Mouse (Mus musculus): ENCODE results near the gene Isg20. TPM values are rescaled to one million over a fixed set of nuclear protein-coding genes. Genes with fewer than 3 reads are reported as not detected.

The Isg20 gene
- polyA plus RNA-seq, 1 experiment from 2014 or later: 0.40 TPM

- ATAC-seq (ENCODE audit: low FRiP score): peak; percentile 53
- 2% methylated on average over 6 of the region's 6 CpGs for WGBS
- peaks cover 64% of the 10 kb centered on the region for H3K4me1 ChIP-seq
- no peaks in the 10 kb centered on the region for H3K36me3 ChIP-seq
- peaks cover 26% of the 10 kb centered on the region for H3K27me3 ChIP-seq
- peak overlapping the region; percentile 66 for H3K4me2 ChIP-seq (replicated peaks)
- peak overlapping the region; percentile 58 for H3K4me3 ChIP-seq
- peak overlapping the region; percentile 83 for H3K27ac ChIP-seq
- no peaks in the 10 kb centered on the region for H3K9me3 ChIP-seq (replicated peaks)
- H3K9ac ChIP-seq: peak overlapping the region; percentile 51
Measured at GRCm38 (mm10) chr7:78884139-78884538, 29.1 kb upstream of the Isg20 start.

- Histone ChIP-seq H3K4me2 (replicated peaks) (peak overlapping the region; percentile 66), H3K4me1 (peaks cover 64% of the 10 kb centered on the region), H3K9me3 (replicated peaks) (no peaks in the 10 kb centered on the region), H3K27me3 (peaks cover 37% of the 10 kb centered on the region), H3K27ac (peak overlapping the region; percentile 80), H3K4me3 (0 out of 2 replicates have a peak overlapping the region, but pooled peaks have one; percentile 6), H3K9ac (peak overlapping the region; percentile 33; the same call in 1 of the 2 replicates), H3K36me3 (no peaks in the 10 kb centered on the region)
- no peak for ATAC-seq (ENCODE audit: low FRiP score)
- WGBS: 85% methylated on average over 5 of the region's 5 CpGs
Measured at GRCm38 (mm10) chr7:78885404-78885803, 27.8 kb upstream of the Isg20 start.

DNA sequence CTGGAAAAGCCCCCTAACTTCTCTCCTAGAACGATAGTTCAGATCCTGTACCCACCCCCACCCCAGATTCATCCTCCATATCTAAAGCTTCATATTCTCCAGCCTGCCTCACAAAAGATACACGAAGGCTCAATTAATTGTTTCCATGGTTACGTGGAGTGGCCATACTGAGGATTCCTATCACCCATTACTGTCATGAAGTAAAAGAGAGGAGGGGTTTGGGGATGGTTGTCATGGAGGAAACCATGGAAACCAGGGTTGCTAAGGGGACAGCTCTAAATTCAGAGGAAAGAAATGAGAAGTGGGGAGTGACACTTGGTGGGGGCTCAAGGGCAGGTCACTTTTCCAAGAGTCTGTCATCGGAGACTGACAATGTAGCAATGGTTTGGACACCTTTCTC is 26.7 kb upstream of the Isg20 start:
- no peaks in the 10 kb centered on the region for H3K36me3 ChIP-seq
- peak overlapping the region; percentile 66 for H3K4me2 ChIP-seq (replicated peaks)
- H3K27ac ChIP-seq: peak overlapping the region; percentile 80
- 37% methylated on average over 4 of the region's 4 CpGs for WGBS
- no peak for ATAC-seq (ENCODE audit: low FRiP score)
- no peaks in the 10 kb centered on the region for H3K9me3 ChIP-seq (replicated peaks)
- peaks cover 57% of the 10 kb centered on the region for H3K4me1 ChIP-seq
- H3K9ac ChIP-seq: peak overlapping the region; percentile 33; the same call in 1 of the 2 replicates
- H3K4me3 ChIP-seq: 0 out of 2 replicates have a peak overlapping the region, but pooled peaks have one; percentile 6
- H3K27me3 ChIP-seq: peaks cover 32% of the 10 kb centered on the region

GRCm38 (mm10) chr7:78887431-78887842 is 25.8 kb upstream of the Isg20 start:
- Histone ChIP-seq H3K27ac (peak overlapping the region; percentile 80), H3K9ac (no peak overlapping the region), H3K4me1 (peaks cover 52% of the 10 kb centered on the region), H3K4me2 (replicated peaks) (peak overlapping the region; percentile 66), H3K27me3 (peaks cover 28% of the 10 kb centered on the region), H3K36me3 (no peaks in the 10 kb centered on the region), H3K4me3 (no peak overlapping the region), H3K9me3 (replicated peaks) (no peaks in the 10 kb centered on the region)
- ATAC-seq (ENCODE audit: low FRiP score): peak; percentile 49
- WGBS: 35% methylated on average over 9 of the region's 9 CpGs

- H3K4me2 ChIP-seq (replicated peaks): no peak overlapping the region
- no peak for ATAC-seq (ENCODE audit: low FRiP score)
- peaks cover 20% of the 10 kb centered on the region for H3K27me3 ChIP-seq
- WGBS: 3% methylated on average over 16 of the region's 16 CpGs
- H3K9me3 ChIP-seq (replicated peaks): no peaks in the 10 kb centered on the region
- no peaks in the 10 kb centered on the region for H3K36me3 ChIP-seq
- no peak overlapping the region for H3K4me3 ChIP-seq
- H3K4me1 ChIP-seq: peaks cover 30% of the 10 kb centered on the region
- H3K9ac ChIP-seq: no peak overlapping the region
- no peak overlapping the region for H3K27ac ChIP-seq
Measured at GRCm38 (mm10) chr7:78890641-78891040, 22.6 kb upstream of the Isg20 start.

- no peak overlapping the region for H3K9ac ChIP-seq
- no peaks in the 10 kb centered on the region for H3K36me3 ChIP-seq
- H3K27me3 ChIP-seq: peaks cover 16% of the 10 kb centered on the region
- H3K4me2 ChIP-seq (replicated peaks): no peak overlapping the region
- 87% methylated on average over 10 of the region's 10 CpGs for WGBS
- H3K4me1 ChIP-seq: peaks cover 17% of the 10 kb centered on the region
- H3K27ac ChIP-seq: no peak overlapping the region
- ATAC-seq (ENCODE audit: low FRiP score): no peak
- no peak overlapping the region for H3K4me3 ChIP-seq
- H3K9me3 ChIP-seq (replicated peaks): no peaks in the 10 kb centered on the region
Measured at GRCm38 (mm10) chr7:78893917-78894316, 19.3 kb upstream of the Isg20 start.

DNA sequence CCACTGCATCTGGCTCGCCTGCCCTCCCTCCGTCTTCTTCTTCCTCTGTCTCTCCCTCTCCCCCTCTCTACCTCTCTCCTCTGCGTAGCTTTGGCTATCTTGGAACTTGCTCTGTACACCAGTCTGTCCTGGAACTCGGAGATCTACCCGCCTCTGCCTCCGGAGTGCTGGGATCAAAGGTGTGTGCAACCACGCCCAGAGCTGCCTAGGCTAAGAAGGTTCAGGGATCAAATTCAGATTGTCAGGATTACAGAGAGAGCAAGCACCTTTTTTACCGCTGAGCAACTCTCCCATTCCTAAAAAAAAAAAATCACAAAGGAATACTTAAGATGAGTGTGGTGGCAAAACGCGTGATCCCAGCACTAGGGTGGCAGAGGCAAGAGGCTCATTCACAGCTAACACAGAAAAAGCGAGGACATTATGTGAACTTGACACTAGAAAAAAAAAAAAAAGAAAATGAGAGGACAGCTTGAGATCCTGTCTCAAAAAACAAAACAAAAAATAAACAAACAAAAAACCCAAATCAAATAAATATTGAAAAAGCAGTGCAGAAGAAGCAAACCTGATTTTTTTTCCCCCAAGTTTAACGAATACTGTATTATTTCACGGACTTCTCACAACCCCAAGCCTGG is 18.1 kb upstream of the Isg20 start:
- no peaks in the 10 kb centered on the region for H3K9me3 ChIP-seq (replicated peaks)
- H3K27ac ChIP-seq: no peak overlapping the region
- 56% methylated on average over 13 of the region's 13 CpGs for WGBS
- H3K4me3 ChIP-seq: peak overlapping the region; percentile 90
- no peak for ATAC-seq (ENCODE audit: low FRiP score)
- H3K4me2 ChIP-seq (replicated peaks): peak overlapping the region; percentile 92
- H3K36me3 ChIP-seq: no peaks in the 10 kb centered on the region
- H3K4me1 ChIP-seq: peaks cover 17% of the 10 kb centered on the region
- peak overlapping the region; percentile 51; the same call in 1 of the 2 replicates for H3K9ac ChIP-seq
- peaks cover 4% of the 10 kb centered on the region; the same call in 1 of the 2 replicates for H3K27me3 ChIP-seq

GRCm38 (mm10) chr7:78895653-78896333 is 17.4 kb upstream of the Isg20 start, which contains the start of gene Aen:
Aen (plus strand) TSS chr7:78895854.
- H3K27me3 ChIP-seq: peaks cover 3% of the 10 kb centered on the region; the same call in 1 of the 2 replicates
- peak within 1 kb of the TSS; percentile 92 for H3K4me2 ChIP-seq (replicated peaks)
- peak within 1 kb of the TSS; percentile 72 for H3K9ac ChIP-seq
- under 1% methylated on average over 50 of the region's 53 CpGs for WGBS
- H3K4me1 ChIP-seq: peaks cover 17% of the 10 kb centered on the region
- ATAC-seq (ENCODE audit: low FRiP score): peak; percentile 98
- H3K36me3 ChIP-seq: no peaks in the 10 kb centered on the region
- H3K4me3 ChIP-seq: peak within 1 kb of the TSS; percentile 90
- no peaks in the 10 kb centered on the region for H3K9me3 ChIP-seq (replicated peaks)
- H3K27ac ChIP-seq: no peak within 1 kb of the TSS

DNA sequence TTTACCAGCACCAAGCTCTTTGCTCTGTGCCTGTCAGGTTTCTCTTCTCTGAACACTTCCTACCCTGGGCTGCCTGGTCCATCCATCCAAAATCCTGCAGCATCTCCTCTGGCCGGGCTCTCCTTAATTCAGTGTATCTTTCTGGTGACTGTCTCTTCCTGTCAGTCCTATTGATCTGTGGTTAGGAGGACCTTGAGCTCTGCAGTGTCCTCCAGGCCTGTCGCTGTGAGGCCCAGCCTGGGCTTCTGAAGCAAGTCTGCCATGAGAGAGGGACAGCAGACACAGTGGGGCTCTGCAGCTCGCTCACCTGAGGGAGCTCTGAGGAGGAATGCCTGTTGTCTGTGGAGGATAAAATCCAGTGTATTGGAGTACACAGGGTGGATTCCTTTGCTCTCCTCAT is 15.7 kb upstream of the Isg20 start:
- ATAC-seq (ENCODE audit: low FRiP score): no peak
- Histone ChIP-seq H3K4me2 (replicated peaks) (0 out of 2 replicates have a peak overlapping the region, but pooled peaks have one; percentile 4), H3K9me3 (replicated peaks) (no peaks in the 10 kb centered on the region), H3K4me3 (no peak overlapping the region), H3K36me3 (peaks cover 7% of the 10 kb centered on the region), H3K9ac (no peak overlapping the region; the same call in 1 of the 2 replicates), H3K27me3 (peaks cover 3% of the 10 kb centered on the region; the same call in 1 of the 2 replicates), H3K27ac (no peak overlapping the region), H3K4me1 (peaks cover 17% of the 10 kb centered on the region)
- 91% methylated on average over 3 of the region's 3 CpGs for WGBS

DNA sequence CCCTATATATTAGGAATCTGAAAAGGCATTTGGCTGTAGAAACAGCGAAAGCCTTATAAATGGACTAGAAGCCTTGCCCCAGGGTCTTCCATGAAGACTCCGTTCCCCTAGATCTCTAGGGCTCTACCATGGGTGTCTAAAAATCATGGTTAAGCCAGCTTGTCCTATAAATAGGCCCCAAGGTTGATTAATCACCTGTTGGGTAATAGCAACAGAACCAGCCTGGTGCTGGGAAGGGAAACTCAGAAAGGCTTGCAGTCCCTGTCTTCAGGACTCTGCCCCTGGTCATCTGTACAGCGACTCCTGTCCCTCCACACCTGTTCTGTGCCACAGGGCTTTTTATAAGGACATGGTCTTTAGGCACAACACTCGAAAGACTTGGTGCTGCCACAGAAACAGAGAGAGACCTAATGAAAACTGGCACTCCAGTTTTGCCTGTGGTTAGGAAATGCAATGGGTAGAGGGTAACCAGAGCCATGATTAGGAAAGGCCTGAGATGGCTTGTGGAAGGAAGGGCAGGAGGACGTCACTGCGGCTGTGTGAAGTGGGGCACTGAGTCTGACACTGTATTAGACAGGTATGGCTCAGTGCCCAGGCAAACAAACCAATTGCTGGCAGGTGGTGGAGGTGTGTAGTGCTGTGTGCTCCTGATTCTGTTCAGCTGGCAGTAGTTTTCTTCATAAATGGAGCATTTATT is 9.9 kb upstream of the Isg20 start:
- WGBS: 94% methylated on average over 6 of the region's 6 CpGs
- Histone ChIP-seq H3K4me2 (replicated peaks) (no peak overlapping the region), H3K27me3 (no peaks in the 10 kb centered on the region), H3K4me1 (no peaks in the 10 kb centered on the region), H3K36me3 (peaks cover 50% of the 10 kb centered on the region), H3K9ac (no peak overlapping the region), H3K9me3 (replicated peaks) (no peaks in the 10 kb centered on the region), H3K4me3 (no peak overlapping the region), H3K27ac (no peak overlapping the region)
- ATAC-seq (ENCODE audit: low FRiP score): no peak

DNA sequence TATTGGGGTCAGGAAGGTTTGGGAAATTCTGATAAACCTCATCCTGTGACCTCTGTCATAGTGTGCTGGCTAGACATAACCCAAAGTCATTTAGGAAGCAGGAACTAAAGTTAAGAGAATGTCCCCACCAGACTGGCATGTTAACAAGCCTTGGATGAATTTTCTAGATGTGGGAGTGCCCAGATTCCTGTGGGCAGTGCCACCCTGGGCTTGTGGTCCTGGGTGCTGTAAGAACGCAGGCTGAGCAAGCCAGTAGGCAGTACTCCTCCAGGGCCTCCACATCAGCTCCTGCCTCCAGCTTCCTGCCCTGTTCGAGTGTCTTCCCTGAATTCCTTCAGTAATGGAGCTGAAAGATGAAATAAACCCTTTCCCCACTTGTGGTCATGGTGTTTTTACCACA is 9.0 kb upstream of the Isg20 start:
- Histone ChIP-seq H3K27ac (no peak overlapping the region), H3K9ac (no peak overlapping the region), H3K9me3 (replicated peaks) (no peaks in the 10 kb centered on the region), H3K4me1 (no peaks in the 10 kb centered on the region), H3K4me2 (replicated peaks) (no peak overlapping the region), H3K4me3 (no peak overlapping the region), H3K27me3 (no peaks in the 10 kb centered on the region), H3K36me3 (peaks cover 50% of the 10 kb centered on the region)
- 92% methylated on average over 2 of the region's 2 CpGs for WGBS
- ATAC-seq (ENCODE audit: low FRiP score): no peak

- Histone ChIP-seq H3K4me1 (peaks cover 13% of the 10 kb centered on the region), H3K4me2 (replicated peaks) (no peak overlapping the region), H3K27ac (no peak overlapping the region), H3K4me3 (no peak overlapping the region), H3K36me3 (peaks cover 34% of the 10 kb centered on the region), H3K9ac (no peak overlapping the region), H3K9me3 (replicated peaks) (no peaks in the 10 kb centered on the region), H3K27me3 (no peaks in the 10 kb centered on the region)
- no peak for ATAC-seq (ENCODE audit: low FRiP score)
- WGBS: 83% methylated on average over 6 of the region's 6 CpGs
Measured at GRCm38 (mm10) chr7:78909026-78909425, 4.2 kb upstream of the Isg20 start.

All from hindbrain, embryonic 12.5 days (tissue).